Mouse (Mus musculus) urinary bladder, postnatal 14 days (tissue): ENCODE results near the gene Omp.

Experiments used
- DNase-seq: peaks from one replicate; pipeline ENCODE4 v3.0.0; 2021; ENCODE audit warnings: low spot score

Gene Omp

DNA sequence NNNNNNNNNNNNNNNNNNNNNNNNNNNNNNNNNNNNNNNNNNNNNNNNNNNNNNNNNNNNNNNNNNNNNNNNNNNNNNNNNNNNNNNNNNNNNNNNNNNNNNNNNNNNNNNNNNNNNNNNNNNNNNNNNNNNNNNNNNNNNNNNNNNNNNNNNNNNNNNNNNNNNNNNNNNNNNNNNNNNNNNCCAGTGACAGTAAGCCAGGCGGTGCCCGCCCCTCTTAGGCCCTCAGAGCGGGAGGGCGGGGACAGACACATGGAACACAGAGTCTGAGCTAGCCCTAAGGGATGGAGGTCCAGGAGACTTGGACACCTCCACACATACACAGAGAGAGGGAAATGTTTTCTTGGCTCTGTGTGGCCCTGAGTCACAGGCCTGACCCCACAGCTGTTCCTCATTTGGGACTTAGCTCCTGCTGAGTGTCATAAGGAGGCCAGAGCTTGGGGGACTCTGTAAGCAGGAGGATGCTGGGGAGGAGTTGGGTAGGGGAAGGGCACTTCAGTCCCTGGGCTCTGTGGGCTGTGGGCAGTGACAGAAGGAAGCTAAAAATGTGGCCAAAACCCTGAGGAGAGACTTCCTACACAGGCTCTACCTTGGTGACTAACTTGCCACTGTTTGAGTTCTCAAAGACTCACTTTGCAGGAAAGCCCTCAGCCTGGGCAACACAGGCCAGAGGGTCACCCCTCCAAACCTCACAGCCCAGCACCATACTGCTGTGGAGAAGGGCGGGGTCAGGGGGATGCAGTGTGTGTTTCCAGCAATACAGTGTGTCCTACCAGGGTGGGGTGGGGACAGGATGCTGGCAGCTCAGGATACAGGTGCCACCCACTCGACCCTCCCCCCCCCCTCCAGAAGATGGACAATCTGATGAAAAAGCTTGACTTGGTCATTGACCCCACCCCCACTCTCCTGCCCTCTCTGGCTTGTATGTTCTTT, 26.1 kb upstream of the Omp start:
- DNase-seq, result peak; percentile 85

DNA sequence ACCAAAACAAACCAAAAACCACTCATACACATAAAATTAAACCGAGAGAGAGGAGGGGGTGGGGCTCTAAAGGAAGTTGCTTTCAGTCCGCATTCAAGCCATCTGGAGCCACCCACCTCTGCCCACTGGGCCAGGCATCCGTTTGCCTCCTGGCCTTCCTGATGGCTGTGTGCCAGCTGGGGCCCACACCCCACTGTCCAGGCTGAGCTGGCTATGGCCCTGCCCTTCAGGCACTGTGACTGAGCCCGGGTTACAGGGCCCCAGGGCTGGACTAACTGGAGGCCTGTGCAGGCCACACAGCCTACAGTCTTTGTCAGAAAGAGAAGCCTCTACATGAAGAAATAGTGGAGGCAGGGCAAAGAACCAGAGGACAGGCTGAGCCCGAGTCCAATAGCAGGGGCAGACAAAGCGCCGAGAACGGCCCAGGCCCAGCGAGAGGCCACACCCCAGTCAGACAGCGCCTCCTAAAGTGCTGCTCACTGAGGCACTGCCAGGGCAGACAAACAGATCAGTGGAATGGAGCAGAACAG, 19.8 kb upstream of the Omp start:
- DNase-seq, result peak; percentile 84

DNA sequence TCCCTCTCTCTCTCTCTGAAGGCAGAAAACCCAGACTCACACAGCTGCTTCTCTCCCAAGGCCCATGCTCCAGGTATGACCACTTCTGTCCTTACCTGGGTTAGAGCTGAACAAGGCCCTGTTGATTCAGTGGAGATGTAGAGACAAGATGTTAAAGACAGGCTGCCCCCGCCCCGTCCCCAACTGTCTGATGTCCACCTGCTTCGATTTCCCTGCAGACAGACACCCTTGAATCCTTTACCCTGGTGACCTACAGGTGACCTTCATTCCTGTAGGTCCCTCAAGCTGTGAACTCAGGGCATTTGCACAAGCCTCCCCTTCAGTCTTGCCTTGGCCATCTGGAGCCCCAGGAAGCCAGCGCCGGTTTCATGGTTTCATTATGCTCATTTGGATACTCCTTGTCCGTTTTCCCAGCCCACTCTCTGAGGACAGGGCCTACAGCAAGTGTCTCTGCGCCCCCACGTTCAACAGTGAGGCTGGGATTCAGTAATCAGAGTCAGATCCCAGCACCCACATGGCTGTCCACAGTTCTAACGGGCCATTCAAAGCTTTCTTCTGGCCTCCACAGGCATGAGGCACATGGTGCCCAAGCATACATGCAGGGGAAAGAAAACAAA, 19.2 kb upstream of the Omp start:
- DNase-seq, result no peak

DNA sequence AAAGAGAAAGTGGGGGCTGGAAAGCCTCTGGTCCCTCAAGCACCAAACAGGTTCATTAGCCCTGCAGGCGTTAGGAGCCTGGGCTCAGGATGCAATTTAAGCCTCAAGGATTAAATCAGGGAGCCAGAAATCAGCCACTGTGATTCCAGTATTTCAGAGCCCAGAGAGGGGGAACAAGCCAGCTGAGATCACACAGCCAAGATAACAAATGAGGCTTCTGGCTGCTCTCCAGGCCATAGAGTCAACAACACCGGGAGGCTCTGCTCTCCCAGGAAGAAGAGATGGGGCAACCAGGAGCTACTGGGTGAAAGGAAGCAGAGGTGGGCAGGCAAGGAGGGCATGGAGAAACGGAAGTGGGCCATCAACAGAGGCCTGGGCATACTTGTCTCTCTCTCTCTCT, 18.4 kb upstream of the Omp start:
- peak; percentile 81 for DNase-seq

DNA sequence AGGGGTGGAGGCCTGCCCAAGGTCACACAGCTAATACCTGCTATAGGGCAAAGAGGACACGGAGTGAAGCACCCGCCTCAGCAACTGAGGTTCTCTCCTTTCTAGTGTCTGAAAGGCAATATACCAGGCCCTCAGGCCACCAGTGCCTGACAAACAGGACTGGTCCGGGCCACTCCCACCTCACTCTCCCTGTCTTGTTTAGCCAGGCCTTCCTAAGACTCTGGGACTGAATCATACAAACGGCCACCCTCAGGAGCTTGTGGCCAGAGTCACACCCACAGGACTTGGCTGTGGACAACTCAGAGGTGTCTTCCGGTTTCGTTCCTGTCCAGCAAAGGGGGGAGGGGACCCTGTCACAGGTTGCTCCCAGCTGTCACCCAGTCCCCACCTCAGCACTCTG, 16.9 kb upstream of the Omp start:
- peak; percentile 65 for DNase-seq

DNA sequence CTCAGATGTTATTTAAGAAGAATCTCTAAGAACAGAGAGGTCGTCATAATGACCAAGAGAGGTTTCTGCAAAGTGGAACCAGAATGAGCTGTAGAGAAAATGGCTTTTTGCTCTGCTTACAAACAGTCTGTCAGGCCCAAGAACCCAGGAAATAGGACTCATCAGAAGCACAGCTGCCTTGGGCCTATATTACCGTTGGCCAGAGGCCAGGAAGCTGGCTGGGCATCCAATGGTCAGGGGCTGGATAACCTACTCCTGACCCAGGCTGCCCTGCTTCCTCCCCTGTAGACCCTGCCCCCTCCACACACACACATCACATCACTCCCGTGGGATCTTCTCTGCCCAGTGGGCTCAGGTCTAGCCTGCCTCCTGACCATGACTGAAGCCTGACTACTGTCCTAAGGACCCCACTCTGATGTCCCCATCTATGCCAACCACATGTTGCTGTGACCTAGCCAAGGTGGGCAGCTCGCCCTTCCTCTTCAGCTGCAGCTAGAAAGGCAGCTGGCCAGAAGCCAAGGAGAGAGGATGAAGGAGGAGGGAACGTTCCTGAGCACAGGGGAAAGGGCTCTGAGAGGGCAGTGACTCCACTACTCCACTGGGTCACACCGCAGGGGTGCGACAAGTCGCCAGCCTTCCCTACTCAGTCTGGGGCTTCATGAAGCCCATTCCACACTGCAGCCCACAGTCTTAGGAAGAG, 14.9 kb upstream of the Omp start:
- peak; percentile 68 for DNase-seq

DNA sequence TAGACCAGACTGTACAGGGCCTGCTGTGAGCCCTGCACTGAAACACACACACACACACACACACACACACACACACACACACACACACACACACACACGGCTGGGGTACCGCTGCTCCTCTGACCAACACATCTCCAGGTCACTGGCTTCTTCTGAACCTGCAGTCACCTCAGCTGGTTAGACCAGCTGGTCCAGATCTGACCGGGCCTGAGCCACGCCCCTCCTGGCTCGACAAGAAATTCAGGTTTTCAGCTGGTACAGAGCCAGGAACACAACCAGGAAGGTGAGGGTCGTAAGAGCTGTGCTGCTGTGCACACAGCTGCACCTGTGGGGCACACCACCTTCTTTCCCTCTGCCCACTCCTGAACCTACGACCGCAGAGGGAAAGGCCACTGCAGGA, 13.2 kb upstream of the Omp start:
- peak; percentile 91 for DNase-seq

DNA sequence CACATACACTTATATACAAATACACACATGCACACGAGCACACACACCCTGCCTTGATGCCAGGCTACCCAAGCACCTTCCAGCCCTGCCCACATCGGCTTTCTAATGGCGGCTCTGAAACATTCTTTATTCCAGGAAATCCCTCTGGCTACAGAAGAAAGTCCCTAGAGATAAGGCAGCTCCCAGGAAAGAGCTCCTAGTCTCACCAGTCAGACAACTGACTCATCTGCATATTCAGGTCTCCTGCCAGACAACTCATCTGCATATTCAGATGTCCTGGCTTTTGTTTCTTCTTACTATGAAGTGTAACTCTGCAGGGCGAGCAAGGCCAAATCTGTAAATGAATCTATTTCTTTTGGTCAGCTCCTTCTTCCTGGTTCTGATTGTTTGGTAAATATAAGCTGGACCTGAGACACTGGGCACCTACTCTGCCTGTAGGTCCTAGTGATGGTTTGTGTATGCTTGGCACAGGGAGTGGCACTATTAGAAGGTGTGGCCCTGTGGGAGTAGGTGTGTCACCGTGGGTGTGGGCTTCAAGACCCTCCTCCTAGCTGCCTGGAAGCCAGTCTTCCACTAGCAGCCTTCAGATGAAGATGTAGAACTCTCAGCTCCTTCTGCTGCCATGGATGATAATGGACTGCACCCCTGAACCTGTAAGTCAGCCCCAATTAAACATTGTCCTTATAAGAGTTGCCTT, 12.5 kb upstream of the Omp start:
- DNase-seq, result no peak

DNA sequence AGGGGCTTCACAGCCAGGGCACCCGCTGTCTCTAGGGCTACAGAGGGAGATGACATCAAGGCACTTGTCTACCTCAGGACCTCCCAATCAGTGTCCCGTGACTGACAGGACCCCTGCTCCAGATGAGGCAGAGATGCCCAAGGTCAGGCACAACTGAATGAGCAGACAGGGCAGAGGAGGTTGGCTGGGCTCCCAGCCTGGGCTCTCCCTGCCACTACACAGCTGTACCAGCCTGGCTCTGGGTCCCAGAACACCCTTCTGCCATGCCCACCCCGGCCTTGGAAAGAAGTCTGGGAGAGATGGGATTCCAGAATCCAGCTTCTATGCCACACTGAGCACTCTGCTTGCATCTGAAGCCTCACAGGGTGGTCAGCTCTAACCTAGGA, 11.0 kb upstream of the Omp start:
- no peak for DNase-seq

DNA sequence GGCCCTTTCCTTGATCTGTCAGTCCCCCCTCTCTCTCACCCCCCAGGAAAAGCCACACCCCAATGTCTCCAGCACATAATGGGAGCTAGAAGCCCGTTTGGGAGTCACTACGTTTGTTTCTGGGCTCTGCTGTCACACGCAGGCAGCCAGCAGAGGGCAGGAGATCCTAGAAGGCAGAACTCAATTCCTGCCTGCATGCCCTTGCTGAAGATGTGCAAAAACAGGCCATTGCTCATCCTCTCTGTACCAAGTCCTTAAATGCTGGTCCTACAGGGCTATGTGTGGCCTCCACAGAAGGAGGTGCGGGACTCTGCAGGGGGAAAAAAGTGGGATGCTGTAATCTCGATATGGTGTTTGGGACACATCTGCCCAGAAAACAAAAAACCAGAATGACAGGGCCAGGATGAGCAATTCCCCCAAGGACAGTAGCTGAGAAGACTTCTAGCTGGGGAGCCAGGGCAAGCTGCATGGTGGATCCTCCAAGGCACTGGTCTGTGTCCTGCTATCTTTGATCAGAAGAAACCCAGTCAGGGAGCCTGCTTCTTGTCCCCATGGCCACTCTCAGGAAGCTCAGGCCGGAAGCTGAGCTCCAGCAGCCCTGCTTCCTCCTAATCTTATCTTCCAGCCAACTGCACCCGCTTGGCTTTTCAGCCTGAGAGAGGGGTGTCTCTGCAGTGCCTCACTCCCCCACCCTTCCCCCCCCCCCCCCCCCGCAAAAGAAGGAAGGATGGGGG, 10.4 kb upstream of the Omp start:
- DNase-seq, result peak; percentile 75

DNA sequence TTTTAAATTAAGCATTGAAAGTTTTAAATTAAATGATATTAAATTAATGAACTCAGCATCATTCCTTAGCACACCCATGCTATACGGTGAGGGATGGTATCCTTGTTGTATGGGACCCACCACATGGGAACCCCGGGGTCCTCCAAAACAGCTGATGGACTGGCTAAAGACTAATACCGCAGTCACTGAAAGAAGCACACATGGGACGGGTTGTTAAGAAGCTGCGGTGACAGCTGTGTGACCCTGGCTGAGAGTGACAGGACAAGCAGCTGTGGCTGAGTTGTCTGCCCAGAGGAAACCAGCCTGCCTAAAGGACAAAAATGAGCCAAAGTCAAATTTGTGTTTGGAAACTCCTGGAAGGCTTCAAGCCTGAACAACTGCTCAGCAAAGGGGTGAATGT, 8.6 kb upstream of the Omp start:
- DNase-seq, result no peak

DNA sequence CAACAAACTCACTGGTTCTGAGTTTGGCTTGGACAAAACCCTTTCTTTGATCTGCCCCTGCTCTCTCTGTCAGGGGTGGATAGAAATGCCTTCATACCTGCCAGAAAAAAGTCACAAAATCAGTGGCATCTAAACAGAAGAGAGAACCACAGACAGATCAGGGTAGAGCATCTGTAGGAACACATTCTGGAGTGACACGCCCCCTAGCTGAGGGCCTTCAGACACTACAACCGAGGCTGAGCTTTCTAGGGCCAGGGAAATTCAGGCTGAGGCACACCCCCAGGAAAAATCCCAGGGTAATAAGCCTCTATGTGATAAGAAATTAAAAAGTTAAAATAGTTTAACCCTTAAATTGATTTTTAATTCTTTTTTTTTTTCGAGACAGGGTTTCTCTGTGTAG, 8.0 kb upstream of the Omp start:
- DNase-seq, result no peak

DNA sequence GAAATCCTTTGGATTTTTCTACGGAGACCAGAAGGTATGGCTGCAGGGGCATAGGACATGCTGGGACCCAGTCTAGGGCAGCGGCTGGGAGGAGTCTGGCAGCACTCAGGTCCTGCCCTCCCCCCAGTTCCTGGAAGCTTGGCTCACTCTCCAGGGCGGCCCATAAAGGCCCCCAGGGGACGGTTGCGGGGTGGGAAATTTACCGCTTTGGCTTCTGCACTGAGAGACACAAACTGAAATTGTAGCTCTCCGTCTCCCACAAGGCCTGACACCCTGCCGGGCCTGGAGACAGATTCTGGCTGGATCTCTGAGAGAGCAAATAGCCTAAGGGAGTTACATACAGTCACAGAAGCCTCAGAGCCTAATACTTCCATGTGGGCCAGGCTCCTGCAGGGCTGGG, 7.1 kb upstream of the Omp start:
- DNase-seq, result no peak

DNA sequence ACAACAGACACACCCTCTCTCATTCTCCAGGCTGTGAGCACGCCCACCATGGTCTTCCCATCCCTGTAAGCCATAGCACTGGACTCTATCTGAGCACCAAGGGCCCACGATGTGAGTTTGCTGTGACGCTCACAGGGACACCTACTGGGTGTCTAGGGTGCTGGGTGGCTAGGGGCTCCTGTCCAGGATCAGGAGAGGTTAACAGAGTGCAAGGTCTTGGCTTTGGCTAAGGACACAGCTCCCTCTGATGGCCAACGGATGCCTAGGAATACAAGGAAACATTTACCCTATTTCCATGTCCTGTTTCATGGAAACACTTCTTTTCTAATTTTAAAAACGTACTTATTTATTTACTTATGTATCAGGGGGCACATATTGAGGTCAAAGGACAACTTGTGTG, 5.2 kb upstream of the Omp start:
- DNase-seq, result no peak

DNA sequence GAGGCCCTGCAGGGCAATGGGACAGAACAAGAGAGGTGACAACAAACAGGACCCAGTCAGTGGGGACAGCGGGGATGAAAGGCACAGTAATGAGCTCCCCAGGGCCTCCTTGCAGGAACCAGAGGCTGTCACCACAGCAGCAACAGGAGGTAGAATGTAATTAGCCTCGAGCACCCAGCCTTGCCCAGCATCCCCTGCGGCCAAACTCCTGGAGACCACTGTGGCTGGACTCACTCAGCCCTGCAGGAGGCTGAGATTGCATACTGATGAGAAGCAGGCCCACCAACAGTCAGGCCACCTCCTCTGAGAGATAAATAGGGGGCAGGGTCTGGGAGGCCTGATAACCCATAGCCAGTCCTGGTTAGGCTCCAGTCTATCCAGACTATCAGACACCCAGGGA, 4.5 kb upstream of the Omp start:
- no peak for DNase-seq

DNA sequence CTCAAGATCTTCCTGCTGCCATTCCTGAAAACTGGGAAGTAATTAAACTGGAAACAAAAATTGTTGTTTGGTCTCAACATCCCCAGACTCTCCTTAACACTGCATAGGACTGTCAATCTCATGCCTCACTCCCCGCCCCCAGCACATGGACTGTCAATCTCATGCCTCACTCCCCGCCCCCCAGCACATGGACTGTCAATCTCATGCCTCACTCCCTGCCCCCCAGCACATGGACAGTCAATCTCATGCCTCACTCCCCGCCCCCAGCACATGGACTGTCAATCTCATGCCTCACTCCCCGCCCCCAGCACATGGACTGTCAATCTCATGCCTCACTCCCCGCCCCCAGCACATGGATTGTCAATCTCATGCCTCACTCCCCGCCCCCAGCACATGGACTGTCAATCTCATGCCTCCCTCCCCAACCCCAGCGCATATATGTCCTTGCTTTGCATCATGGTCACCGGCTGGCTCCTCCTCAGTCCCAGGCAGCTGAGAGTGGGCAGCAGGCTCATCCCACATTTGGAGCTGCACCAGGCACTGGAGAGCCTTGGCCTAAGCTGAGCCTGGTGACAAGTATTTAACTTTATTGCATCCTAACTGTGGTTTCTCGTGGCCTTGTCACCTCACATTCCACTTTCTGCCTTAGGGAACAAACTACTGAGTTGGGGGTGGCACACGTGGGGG, 3.6 kb upstream of the Omp start:
- no peak for DNase-seq

DNA sequence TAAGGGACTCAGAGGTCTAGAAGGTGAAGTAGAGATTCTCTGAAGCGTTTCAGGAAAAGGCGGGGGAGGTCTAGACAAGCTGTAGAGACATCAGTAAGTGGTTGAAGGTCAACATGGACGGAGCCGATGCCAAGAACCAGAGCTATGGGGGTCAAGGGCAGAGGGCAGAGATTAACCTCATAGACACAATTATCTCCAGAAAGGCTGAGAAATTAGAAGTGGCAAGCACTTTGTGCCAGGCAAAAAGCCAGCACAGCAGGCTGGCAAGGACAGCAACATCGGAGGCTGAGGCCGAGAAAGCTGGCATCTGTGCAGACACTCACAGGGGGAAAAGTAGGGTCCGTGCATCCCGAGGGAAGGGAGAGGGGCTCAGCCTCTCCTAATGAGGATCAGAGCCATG, 2.5 kb upstream of the Omp start:
- DNase-seq, result no peak

DNA sequence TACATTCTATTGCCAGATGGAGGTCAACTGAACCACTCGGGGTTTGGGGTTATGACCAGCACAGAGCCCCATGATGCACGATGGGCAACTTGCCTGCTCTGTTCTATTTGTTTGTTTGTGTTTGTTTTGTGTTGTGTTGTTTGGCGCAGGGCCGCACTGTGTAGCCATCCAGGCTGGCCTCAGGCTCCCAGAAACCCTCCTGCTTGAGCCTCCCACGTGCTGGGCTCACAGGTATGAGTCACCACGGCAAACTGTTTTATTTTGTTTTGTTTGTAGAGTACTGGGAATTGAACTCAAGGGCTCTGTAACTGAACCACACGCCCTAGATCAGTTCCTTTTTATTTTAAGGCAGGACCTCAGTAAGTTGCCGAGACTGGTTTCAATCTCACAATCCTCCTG, 1.1 kb upstream of the Omp start:
- no peak for DNase-seq

DNA sequence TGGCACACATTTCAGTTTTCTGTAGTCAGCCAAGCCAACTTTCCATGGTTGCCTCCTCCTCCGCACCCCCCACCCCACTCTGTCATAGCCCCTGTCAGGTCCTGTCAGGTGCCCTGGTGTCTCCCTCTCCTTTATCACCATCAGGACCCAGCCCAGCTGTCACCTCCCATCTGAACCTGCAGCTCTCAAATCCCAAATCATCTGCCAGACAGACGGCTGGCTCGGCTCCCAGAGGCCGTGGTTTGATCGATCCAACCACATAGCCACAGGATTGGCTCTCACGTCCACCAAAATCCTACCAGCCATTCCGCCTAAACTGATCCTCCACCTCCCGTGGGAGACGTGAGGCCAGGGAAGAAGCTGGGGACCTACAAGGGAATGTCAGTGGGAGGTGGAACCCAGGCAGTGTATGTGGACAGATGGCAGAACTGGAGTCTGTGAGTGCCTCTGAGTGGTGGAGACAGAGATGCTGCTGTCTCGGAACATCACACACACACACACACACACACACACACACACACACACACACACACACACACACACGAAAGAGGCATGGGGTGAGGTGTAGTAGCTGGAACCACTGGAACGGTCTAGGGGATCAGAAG, 642 bp upstream of the Omp start:
- no peak for DNase-seq

DNA sequence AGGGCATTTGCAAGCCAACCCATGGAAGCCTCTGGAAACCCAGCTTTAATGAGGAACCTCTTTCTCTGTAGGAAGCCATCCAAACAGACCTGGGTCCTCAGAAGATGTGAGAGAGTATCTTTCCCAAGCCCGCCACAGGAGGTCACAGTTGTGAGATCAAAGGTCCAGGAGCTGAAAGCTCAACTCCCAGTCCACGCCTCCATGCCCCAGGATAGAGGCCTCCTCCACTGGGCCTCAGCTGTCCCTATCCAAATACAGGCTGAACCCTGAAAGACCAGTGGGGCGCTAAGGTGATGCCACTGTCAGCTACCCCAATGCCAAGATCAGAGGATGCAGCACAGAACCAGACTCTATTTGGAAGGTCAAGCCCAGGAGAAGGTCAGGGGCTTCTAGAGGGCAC, 2.7 kb downstream of the Omp start:
- DNase-seq, result no peak

DNA sequence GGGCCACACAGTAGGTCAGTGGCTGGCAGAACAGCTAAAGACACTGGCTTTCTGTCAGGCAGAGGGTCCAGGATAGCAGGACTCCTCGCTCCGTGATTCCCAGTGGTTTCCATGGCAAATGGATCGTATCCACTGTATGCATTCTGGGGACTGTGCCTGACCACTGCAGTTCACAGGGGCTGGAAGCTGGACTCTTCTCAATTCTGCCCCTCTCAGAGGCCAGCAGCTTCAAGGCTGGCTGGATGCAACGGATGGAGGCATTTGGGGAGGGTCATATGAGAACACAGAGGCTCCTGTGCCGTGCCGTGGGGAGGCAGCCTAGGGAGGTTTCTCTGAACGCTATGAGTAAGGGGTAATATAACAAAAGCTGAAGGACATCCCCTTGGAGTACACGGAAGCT, 3.1 kb downstream of the Omp start:
- no peak for DNase-seq
